Mouse (Mus musculus): ENCODE measurements at regions not wholly inside any gene's neighbourhood (a gene's known extent, or its start where the extent isn't known, plus 50 kb on each side); places are given as distances from the start of the nearest gene placed in this dataset.

GRCm38 (mm10) chr17:87849897-87850296, 52.1 kb upstream of the Kcnk12 start:
- ATAC-seq, result no peak
- no peak for DNase-seq
- H3K9me3 ChIP-seq (ENCODE audit: low read length), result no peaks in the 10 kb centered on the region
- no peak for TF ChIP-seq CTCF (IDR thresholded peaks at IDR 0.05; ENCODE audit: low read depth)
- no peaks in the 10 kb centered on the region for H3K4me1 ChIP-seq (ENCODE audit: insufficient read depth)
- no peak overlapping the region for H3K4me3 ChIP-seq (ENCODE audit: low read depth, low read length)
- H3K4me2 ChIP-seq (ENCODE audit: low read depth), result no peak overlapping the region
- 45% methylated on average over 7 of the region's 7 CpGs for WGBS
- H3K36me3 ChIP-seq (ENCODE audit: insufficient read depth), result no peaks in the 10 kb centered on the region
- H3K9ac ChIP-seq, result no peak overlapping the region
- no peak overlapping the region for H3K27ac ChIP-seq (ENCODE audit: low read depth, low read length)
- no peaks in the 10 kb centered on the region for H3K27me3 ChIP-seq (ENCODE audit: insufficient read depth, low read length)

GRCm38 (mm10) chr17:87849421-87849820, 51.6 kb upstream of the Kcnk12 start:
- Histone ChIP-seq H3K4me2 (ENCODE audit: low read depth) (no peak overlapping the region), H3K27me3 (ENCODE audit: insufficient read depth, low read length) (no peaks in the 10 kb centered on the region), H3K4me3 (ENCODE audit: low read depth, low read length) (no peak overlapping the region), H3K4me1 (ENCODE audit: insufficient read depth) (no peaks in the 10 kb centered on the region), H3K36me3 (ENCODE audit: insufficient read depth) (no peaks in the 10 kb centered on the region), H3K9me3 (ENCODE audit: low read length) (no peaks in the 10 kb centered on the region), H3K27ac (ENCODE audit: low read depth, low read length) (no peak overlapping the region), H3K9ac (no peak overlapping the region)
- WGBS, result 86% methylated on average over 6 of the region's 6 CpGs
- no peak for TF ChIP-seq CTCF (IDR thresholded peaks at IDR 0.05; ENCODE audit: low read depth)
- DNase-seq (no peak), ATAC-seq (no peak)

- TF ChIP-seq CTCF (IDR thresholded peaks at IDR 0.05; ENCODE audit: low read depth), result no peak
- WGBS, result 91% methylated on average over 3 of the region's 3 CpGs
- DNase-seq, result no peak
These were observed 51.2 kb upstream of the Kcnk12 start for GRCm38 (mm10) chr17:87848964-87849363.

More at GRCm38 (mm10) chr17:87848964-87849363, 51.2 kb upstream of the Kcnk12 start:
- H3K4me1 ChIP-seq (ENCODE audit: insufficient read depth), result no peaks in the 10 kb centered on the region
- H3K4me3 ChIP-seq (ENCODE audit: low read depth, low read length), result no peak overlapping the region
- H3K27me3 ChIP-seq (ENCODE audit: insufficient read depth, low read length), result no peaks in the 10 kb centered on the region
- no peak overlapping the region for H3K9ac ChIP-seq
- no peaks in the 10 kb centered on the region for H3K36me3 ChIP-seq (ENCODE audit: insufficient read depth)
- no peak overlapping the region for H3K4me2 ChIP-seq (ENCODE audit: low read depth)
- ATAC-seq, result no peak
- no peak overlapping the region for H3K27ac ChIP-seq (ENCODE audit: low read depth, low read length)
- no peaks in the 10 kb centered on the region for H3K9me3 ChIP-seq (ENCODE audit: low read length)
